Mouse (Mus musculus) right cerebral cortex, postnatal 36 days (tissue): ENCODE results near the gene Ccdc177.
"Not testable (repeated sequence)": the region's sequence is repeated elsewhere in the genome, so short reads cannot be mapped to it uniquely, and the experiment has no call there.

Experiments used
- DNase-seq, 2 experiments: peaks; one replicate each; pipeline ENCODE4 v3.0.0; 2022; ENCODE audit warnings: low spot score in 2 of 2, mixed read lengths in 1 of 2

Gene Ccdc177

GRCm38 (mm10) chr12:80760396-80760801 lies at the start of gene Ccdc177:
Ccdc177 (minus strand) TSS chr12:80760687.
- peak; percentile 77 to 88 for DNase-seq

- DNase-seq: no peak
Measured at GRCm38 (mm10) chr12:80810005-80810404, 49.5 kb upstream of the Ccdc177 start.

- DNase-seq: no peak
Measured at GRCm38 (mm10) chr12:80807451-80808085, 47.1 kb upstream of the Ccdc177 start.

GRCm38 (mm10) chr12:80804861-80805428 lies 44.5 kb upstream of the Ccdc177 start:
- DNase-seq: no peak

- peak; percentile 79 to 85 for DNase-seq
Measured at GRCm38 (mm10) chr12:80803924-80804323, 43.4 kb upstream of the Ccdc177 start.

- no peak for DNase-seq
Measured at GRCm38 (mm10) chr12:80801443-80801842, 41.0 kb upstream of the Ccdc177 start.

- no peak for DNase-seq
Measured at GRCm38 (mm10) chr12:80800156-80800555, 39.7 kb upstream of the Ccdc177 start.

GRCm38 (mm10) chr12:80798271-80798670 lies 37.8 kb upstream of the Ccdc177 start:
- DNase-seq: no peak

- no peak for DNase-seq
Measured at GRCm38 (mm10) chr12:80794935-80795785, 34.7 kb upstream of the Ccdc177 start.

GRCm38 (mm10) chr12:80794522-80794921 lies 34.0 kb upstream of the Ccdc177 start:
- no peak for DNase-seq

GRCm38 (mm10) chr12:80793535-80793934 lies 33.0 kb upstream of the Ccdc177 start:
- no peak for DNase-seq

- DNase-seq: no peak
Measured at GRCm38 (mm10) chr12:80792867-80793266, 32.4 kb upstream of the Ccdc177 start.

- no peak for DNase-seq
Measured at GRCm38 (mm10) chr12:80791571-80792444, 31.3 kb upstream of the Ccdc177 start.

GRCm38 (mm10) chr12:80790700-80791570 lies 30.4 kb upstream of the Ccdc177 start:
- no peak for DNase-seq

- DNase-seq: peak; percentile 98
Measured at GRCm38 (mm10) chr12:80789849-80790694, 29.6 kb upstream of the Ccdc177 start, which contains the start of gene Susd6. Susd6 (plus strand) TSS chr12:80790510.

GRCm38 (mm10) chr12:80789276-80789675 lies 28.8 kb upstream of the Ccdc177 start:
- DNase-seq: not testable (repeated sequence)

- no peak for DNase-seq
Measured at GRCm38 (mm10) chr12:80788188-80788587, 27.7 kb upstream of the Ccdc177 start.

GRCm38 (mm10) chr12:80787604-80788003 lies 27.1 kb upstream of the Ccdc177 start:
- no peak for DNase-seq

GRCm38 (mm10) chr12:80786591-80786990 lies 26.1 kb upstream of the Ccdc177 start:
- DNase-seq: no peak

GRCm38 (mm10) chr12:80785597-80785996 lies 25.1 kb upstream of the Ccdc177 start:
- no peak for DNase-seq
